Mouse (Mus musculus): ENCODE results near the gene Serbp1.

Serbp1 gene

GRCm38 (mm10) chr6:67300710-67301163 lies 62.8 kb downstream of the Serbp1 start:
- in situ Hi-C loops (cut with MboI, MseI): no loop called here

GRCm38 (mm10) chr6:67301230-67301629 lies 63.3 kb downstream of the Serbp1 start:
- in situ Hi-C loops (cut with MboI, MseI): no loop called here

GRCm38 (mm10) chr6:67302471-67302870 lies 64.5 kb downstream of the Serbp1 start:
- in situ Hi-C loops (cut with MboI, MseI): no loop called here

GRCm38 (mm10) chr6:67303210-67303609 lies 65.2 kb downstream of the Serbp1 start:
- in situ Hi-C loops (cut with MboI, MseI): no loop called here

GRCm38 (mm10) chr6:67308994-67309393 lies 71.0 kb downstream of the Serbp1 start:
- in situ Hi-C loops (cut with MboI, MseI): loop anchor here (5.0 kb wide), 1 partner anchor 38 kb away; no protein-coding TSS in a partner anchor

GRCm38 (mm10) chr6:67309752-67310151 lies 71.8 kb downstream of the Serbp1 start:
- in situ Hi-C loops (cut with MboI, MseI): loop anchor here (5.0 kb wide), 1 partner anchor 38 kb away; no protein-coding TSS in a partner anchor

- in situ Hi-C loops (cut with MboI, MseI): no loop called here
These were observed 76.7 kb downstream of the Serbp1 start for GRCm38 (mm10) chr6:67314697-67315096.

GRCm38 (mm10) chr6:67317068-67317467 lies 79.1 kb downstream of the Serbp1 start:
- in situ Hi-C loops (cut with MboI, MseI): no loop called here

GRCm38 (mm10) chr6:67317827-67318338 lies 79.9 kb downstream of the Serbp1 start:
- in situ Hi-C loops (cut with MboI, MseI): no loop called here

- in situ Hi-C loops (cut with MboI, MseI): no loop called here
These were observed 80.5 kb downstream of the Serbp1 start for GRCm38 (mm10) chr6:67318451-67318850.

- in situ Hi-C loops (cut with MboI, MseI): loop anchor here (10.0 kb wide), 2 partner anchors 471 to 989 kb away; no protein-coding TSS in a partner anchor
These were observed 85.8 kb downstream of the Serbp1 start for GRCm38 (mm10) chr6:67323788-67324187.

GRCm38 (mm10) chr6:67337943-67338342 lies 100.0 kb downstream of the Serbp1 start:
- in situ Hi-C loops (cut with MboI, MseI): no loop called here

GRCm38 (mm10) chr6:67339494-67339893 lies 101.5 kb downstream of the Serbp1 start:
- in situ Hi-C loops (cut with MboI, MseI): no loop called here

All from regulatory T cell (primary cell).